Mouse (Mus musculus): ENCODE results near the gene Elmod3. TPM values are rescaled to one million over a fixed set of nuclear protein-coding genes. Genes with fewer than 3 reads are reported as not detected.

Elmod3 gene
- total RNA-seq, 2 experiments from 2014 or later: 18.0 to 18.3 TPM

Other genes with a start within 250 kb of the Elmod3 start
- 1 to 10 TPM; 7.9 to 8.7 TPM for gene Tmem150a, start 243.0 kb downstream of the Elmod3 start, total RNA-seq (2021)
- gene Rnf181, start 231.5 kb downstream of the Elmod3 start, total RNA-seq (2021): 10 to 100 TPM; 69.9 to 71.1 TPM
- gene Vamp5, start 217.9 kb downstream of the Elmod3 start, total RNA-seq (2021): 1 to 10 TPM; 4.0 to 4.6 TPM
- 10 to 100 TPM; 10.5 to 12.7 TPM for gene Vamp8, start 207.7 kb downstream of the Elmod3 start, total RNA-seq (2021)
- gene Ggcx, start 184.1 kb downstream of the Elmod3 start, total RNA-seq (2021): 10 to 100 TPM; 19.2 to 19.3 TPM
- 100 to 1,000 TPM; 168 to 176 TPM for gene Mat2a, start 158.9 kb downstream of the Elmod3 start, total RNA-seq (2021)
- under 1 TPM; 0.28 to 0.94 TPM for gene Sh2d6, start 76.7 kb downstream of the Elmod3 start, total RNA-seq (2021)
- 1 to 10 TPM; 1.9 to 2.9 TPM for gene Capg, start 54.0 kb downstream of the Elmod3 start, total RNA-seq (2021)
- gene Retsat, start 62 bp upstream of the Elmod3 start, total RNA-seq (2021): 10 to 100 TPM; 46.2 to 60.5 TPM
- 10 to 100 TPM; 87.7 to 91.5 TPM for gene Tgoln1, start 18.6 kb upstream of the Elmod3 start, total RNA-seq (2021)
- 1 to 10 TPM; 2.0 to 3.6 TPM for gene Tcf7l1, start 190.8 kb upstream of the Elmod3 start, total RNA-seq (2021)

All from left cerebral cortex, postnatal 25 days (tissue).